Mouse (Mus musculus): ENCODE data around the gene Parp1.

DNA sequence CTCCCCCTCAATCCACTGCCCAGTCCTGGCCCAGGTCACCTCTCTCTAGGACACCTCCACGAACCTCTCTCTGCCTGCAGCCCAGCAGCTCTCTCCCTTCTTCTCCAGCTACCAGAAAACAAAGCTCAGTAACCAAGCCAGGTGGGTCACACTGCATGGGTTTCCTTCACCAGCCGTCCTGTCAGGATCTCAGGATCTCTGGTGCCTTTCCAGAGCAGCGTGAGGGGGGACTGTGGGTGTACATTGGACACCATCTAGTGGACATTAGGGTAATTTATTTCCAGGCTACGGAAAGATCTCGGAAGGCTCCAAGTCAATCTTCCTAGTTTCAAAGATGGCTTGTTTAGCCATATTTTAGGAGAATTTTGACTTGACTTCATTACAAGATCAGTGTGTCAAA lies 18.0 kb upstream of the Parp1 start:
- TF ChIP-seq POLR2AphosphoS5 (IDR thresholded peaks at IDR 0.05; ENCODE audit: insufficient replicate concordance, low read depth, low read length) (no peak), CTCF (IDR thresholded peaks at IDR 0.05; ENCODE audit: low read depth, low read length) (no peak), TAL1 (conservative IDR thresholded peaks at IDR 0.05; ENCODE audit: low read depth, low read length) (no peak), GATA1 (IDR thresholded peaks at IDR 0.05; ENCODE audit: borderline replicate concordance, low read length) (no peak)
